Mouse (Mus musculus): ENCODE measurements at regions not wholly inside any gene's neighbourhood (a gene's known extent, or its start where the extent isn't known, plus 50 kb on each side); places are given as distances from the start of the nearest gene placed in this dataset.

DNA sequence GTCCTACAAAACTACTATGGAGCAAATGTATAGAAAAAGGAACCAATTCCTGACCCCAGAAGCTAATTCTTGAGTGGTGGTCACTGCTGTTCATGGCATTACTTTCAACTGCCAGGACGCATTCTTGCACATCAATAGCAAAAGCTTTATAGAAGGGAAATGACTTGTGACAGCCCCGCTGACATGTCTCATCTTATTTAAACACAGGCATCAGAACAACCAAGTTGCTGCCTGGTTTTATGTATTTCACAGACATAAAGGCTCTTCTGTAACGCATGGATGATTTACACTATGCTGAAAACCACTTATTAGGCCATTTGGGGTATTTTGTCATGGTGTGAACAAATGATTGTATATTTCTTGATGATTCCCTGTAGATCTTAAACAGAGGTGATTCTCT, 228.1 kb downstream of the Fat4 start:
- Histone ChIP-seq H3K27ac (ENCODE audit: insufficient read depth, low read length) (no peak overlapping the region), H3K4me1 (ENCODE audit: control insufficient read depth, insufficient read depth, low read length) (no peaks in the 10 kb centered on the region), H3K4me3 (replicated peaks; ENCODE audit: insufficient read depth, low read depth, low read length) (no peak overlapping the region), H3K27me3 (ENCODE audit: control insufficient read depth, insufficient read depth, low read length) (no peaks in the 10 kb centered on the region)
- WGBS = 44% methylated on average over 3 of the region's 3 CpGs
- DNase-seq = no peak
- no peak for TF ChIP-seq CTCF (IDR thresholded peaks at IDR 0.05; ENCODE audit: borderline replicate concordance, insufficient read depth, low read depth, low read length)
- no peak for TF ChIP-seq POLR2A (IDR thresholded peaks at IDR 0.05; ENCODE audit: borderline replicate concordance, insufficient read depth, low read length)

- no peaks in the 10 kb centered on the region for H3K27me3 ChIP-seq (ENCODE audit: control insufficient read depth, insufficient read depth, low read length)
- WGBS = 30% methylated on average over 1 of the region's 1 CpGs
- no peak overlapping the region for H3K27ac ChIP-seq (ENCODE audit: insufficient read depth, low read length)
- TF ChIP-seq CTCF (IDR thresholded peaks at IDR 0.05; ENCODE audit: borderline replicate concordance, insufficient read depth, low read depth, low read length) = no peak
- TF ChIP-seq POLR2A (IDR thresholded peaks at IDR 0.05; ENCODE audit: borderline replicate concordance, insufficient read depth, low read length) = no peak
- H3K4me3 ChIP-seq (replicated peaks; ENCODE audit: insufficient read depth, low read depth, low read length) = no peak overlapping the region
- no peaks in the 10 kb centered on the region for H3K4me1 ChIP-seq (ENCODE audit: control insufficient read depth, insufficient read depth, low read length)
- DNase-seq = no peak
Observed at GRCm38 (mm10) chr3:39115441-39115840, 228.7 kb downstream of the Fat4 start.

GRCm38 (mm10) chr3:39122250-39122649, 235.5 kb downstream of the Fat4 start:
- DNase-seq = no peak
- no peak overlapping the region for H3K27ac ChIP-seq (ENCODE audit: insufficient read depth, low read length)
- no peak overlapping the region for H3K4me3 ChIP-seq (replicated peaks; ENCODE audit: insufficient read depth, low read depth, low read length)
- WGBS = 68% methylated on average over 1 of the region's 1 CpGs
- TF ChIP-seq POLR2A (IDR thresholded peaks at IDR 0.05; ENCODE audit: borderline replicate concordance, insufficient read depth, low read length) (no peak), CTCF (IDR thresholded peaks at IDR 0.05; ENCODE audit: borderline replicate concordance, insufficient read depth, low read depth, low read length) (no peak)
- H3K4me1 ChIP-seq (ENCODE audit: control insufficient read depth, insufficient read depth, low read length) = no peaks in the 10 kb centered on the region
- no peaks in the 10 kb centered on the region for H3K27me3 ChIP-seq (ENCODE audit: control insufficient read depth, insufficient read depth, low read length)

DNA sequence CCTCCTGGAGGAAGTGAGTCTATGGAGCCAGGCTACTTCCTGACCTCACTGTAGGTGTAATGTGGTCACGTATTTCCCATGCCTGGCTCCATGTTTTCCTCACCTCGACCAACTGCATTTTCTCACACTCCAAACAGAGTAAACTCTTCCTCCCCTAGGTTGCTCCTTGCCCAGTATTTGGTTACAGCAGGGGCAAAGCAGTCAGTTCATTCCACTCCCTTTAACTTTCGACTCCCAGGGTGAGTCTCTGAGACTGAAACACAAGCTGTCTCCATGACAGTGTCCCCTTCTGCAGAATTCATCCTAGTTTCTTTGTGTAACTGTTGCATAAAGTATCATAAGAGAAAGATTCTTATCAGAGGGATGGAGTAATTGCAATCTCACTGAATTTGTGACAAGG, 243.8 kb downstream of the Fat4 start:
- no peak overlapping the region for H3K4me3 ChIP-seq (replicated peaks; ENCODE audit: insufficient read depth, low read depth, low read length)
- no peaks in the 10 kb centered on the region for H3K27me3 ChIP-seq (ENCODE audit: control insufficient read depth, insufficient read depth, low read length)
- H3K27ac ChIP-seq (ENCODE audit: insufficient read depth, low read length) = no peak overlapping the region
- no peak for DNase-seq
- no peaks in the 10 kb centered on the region for H3K4me1 ChIP-seq (ENCODE audit: control insufficient read depth, insufficient read depth, low read length)
- TF ChIP-seq POLR2A (IDR thresholded peaks at IDR 0.05; ENCODE audit: borderline replicate concordance, insufficient read depth, low read length) = no peak
- no peak for TF ChIP-seq CTCF (IDR thresholded peaks at IDR 0.05; ENCODE audit: borderline replicate concordance, insufficient read depth, low read depth, low read length)
- WGBS = 88% methylated on average over 3 of the region's 3 CpGs

DNA sequence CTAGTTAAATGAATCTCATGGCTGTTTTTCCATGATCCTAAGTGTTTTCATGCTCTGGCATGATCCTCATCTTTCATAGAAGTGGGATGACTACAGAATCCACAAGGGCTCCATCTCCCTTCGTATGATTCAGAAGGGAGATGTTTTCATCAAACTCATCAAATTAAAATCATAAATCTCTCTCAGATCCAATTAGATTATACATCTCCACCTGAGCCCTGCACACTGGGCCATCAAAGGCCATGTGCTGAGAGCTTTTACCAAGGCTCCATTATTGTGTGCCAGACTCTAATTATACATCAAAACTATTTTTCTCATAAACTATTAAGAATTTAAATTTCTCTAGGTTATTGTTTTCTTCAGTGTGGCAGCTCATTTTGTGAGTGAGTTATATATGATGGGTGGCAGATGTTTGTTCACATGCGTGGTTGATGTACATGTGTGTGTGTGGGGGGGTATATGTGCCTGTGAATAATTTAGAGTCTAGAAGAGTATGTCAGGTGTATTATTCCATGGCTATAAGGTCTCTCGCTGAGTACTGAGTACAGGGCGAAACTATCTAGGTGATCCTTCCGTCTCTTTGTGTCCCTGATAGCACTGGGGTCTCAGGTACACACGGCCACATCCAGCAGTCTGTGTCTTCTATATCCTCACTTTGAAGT, 278.4 kb downstream of the Fat4 start:
- Histone ChIP-seq H3K27ac (ENCODE audit: insufficient read depth, low read length) (no peak overlapping the region), H3K27me3 (ENCODE audit: control insufficient read depth, insufficient read depth, low read length) (no peaks in the 10 kb centered on the region), H3K4me3 (replicated peaks; ENCODE audit: insufficient read depth, low read depth, low read length) (no peak overlapping the region), H3K4me1 (ENCODE audit: control insufficient read depth, insufficient read depth, low read length) (no peaks in the 10 kb centered on the region)
- no peak for DNase-seq
- no peak for TF ChIP-seq POLR2A (IDR thresholded peaks at IDR 0.05; ENCODE audit: borderline replicate concordance, insufficient read depth, low read length)
- TF ChIP-seq CTCF (IDR thresholded peaks at IDR 0.05; ENCODE audit: borderline replicate concordance, insufficient read depth, low read depth, low read length) = no peak
- 89% methylated on average over 6 of the region's 6 CpGs for WGBS

DNA sequence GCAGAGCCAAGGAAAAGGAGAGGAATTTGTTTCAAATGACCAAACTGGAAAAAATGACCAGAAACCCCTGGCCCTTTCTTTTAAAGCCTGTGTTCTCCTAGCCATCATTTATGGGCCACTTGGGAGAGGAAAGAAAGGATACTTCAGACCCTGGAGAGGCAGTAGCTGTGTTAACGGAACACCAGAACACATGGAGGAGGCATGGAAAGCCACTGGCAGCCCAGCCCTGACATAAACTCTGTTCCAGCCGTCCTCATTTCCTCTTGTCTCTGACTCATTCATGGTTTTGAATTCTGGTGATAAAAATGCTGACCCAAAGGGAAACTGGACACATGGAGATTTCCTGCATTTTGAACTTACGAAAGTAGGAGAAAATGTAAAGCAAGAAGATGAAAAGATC, 295.9 kb downstream of the Fat4 start:
- 80% methylated on average over 3 of the region's 3 CpGs for WGBS
- H3K27me3 ChIP-seq (ENCODE audit: control insufficient read depth, insufficient read depth, low read length) = no peaks in the 10 kb centered on the region
- no peak overlapping the region for H3K27ac ChIP-seq (ENCODE audit: insufficient read depth, low read length)
- no peak overlapping the region for H3K4me3 ChIP-seq (replicated peaks; ENCODE audit: insufficient read depth, low read depth, low read length)
- no peak for DNase-seq
- TF ChIP-seq POLR2A (IDR thresholded peaks at IDR 0.05; ENCODE audit: borderline replicate concordance, insufficient read depth, low read length) (no peak), CTCF (IDR thresholded peaks at IDR 0.05; ENCODE audit: borderline replicate concordance, insufficient read depth, low read depth, low read length) (no peak)
- no peaks in the 10 kb centered on the region for H3K4me1 ChIP-seq (ENCODE audit: control insufficient read depth, insufficient read depth, low read length)

DNA sequence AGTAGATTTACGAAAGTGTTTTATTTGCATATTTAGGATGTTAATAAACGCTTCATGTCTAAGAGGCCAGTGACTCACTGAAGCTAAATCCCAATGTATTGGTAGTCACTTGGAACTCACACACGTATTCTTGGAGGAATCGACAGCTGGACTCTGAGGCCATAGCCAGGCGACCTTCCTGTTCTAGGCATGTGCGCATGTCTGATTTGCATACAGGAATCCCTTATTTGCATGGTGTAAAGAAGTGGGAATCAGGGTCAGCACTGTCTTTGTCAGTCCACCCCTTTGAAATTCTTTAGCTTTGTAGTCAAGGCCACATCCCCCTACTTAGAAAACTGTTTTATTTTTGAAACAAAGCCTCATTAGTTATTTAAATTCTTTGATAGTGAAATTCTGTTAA, 308.4 kb downstream of the Fat4 start:
- Histone ChIP-seq H3K4me3 (replicated peaks; ENCODE audit: insufficient read depth, low read depth, low read length) (no peak overlapping the region), H3K4me1 (ENCODE audit: control insufficient read depth, insufficient read depth, low read length) (no peaks in the 10 kb centered on the region), H3K27ac (ENCODE audit: insufficient read depth, low read length) (no peak overlapping the region), H3K27me3 (ENCODE audit: control insufficient read depth, insufficient read depth, low read length) (no peaks in the 10 kb centered on the region)
- DNase-seq = no peak
- TF ChIP-seq POLR2A (IDR thresholded peaks at IDR 0.05; ENCODE audit: borderline replicate concordance, insufficient read depth, low read length) = no peak
- no peak for TF ChIP-seq CTCF (IDR thresholded peaks at IDR 0.05; ENCODE audit: borderline replicate concordance, insufficient read depth, low read depth, low read length)
- 62% methylated on average over 6 of the region's 6 CpGs for WGBS

GRCm38 (mm10) chr3:39202662-39203061, 315.9 kb downstream of the Fat4 start:
- no peak overlapping the region for H3K27ac ChIP-seq (ENCODE audit: insufficient read depth, low read length)
- H3K4me3 ChIP-seq (replicated peaks; ENCODE audit: insufficient read depth, low read depth, low read length) = no peak overlapping the region

More at GRCm38 (mm10) chr3:39202662-39203061, 315.9 kb downstream of the Fat4 start:
- Histone ChIP-seq H3K4me1 (ENCODE audit: control insufficient read depth, insufficient read depth, low read length) (no peaks in the 10 kb centered on the region), H3K27me3 (ENCODE audit: control insufficient read depth, insufficient read depth, low read length) (no peaks in the 10 kb centered on the region; the same call in 1 of the 2 replicates)
- TF ChIP-seq POLR2A (IDR thresholded peaks at IDR 0.05; ENCODE audit: borderline replicate concordance, insufficient read depth, low read length) = no peak
- TF ChIP-seq CTCF (IDR thresholded peaks at IDR 0.05; ENCODE audit: borderline replicate concordance, insufficient read depth, low read depth, low read length) = no peak
- no peak for DNase-seq
- WGBS = 63% methylated on average over 7 of the region's 7 CpGs
